Mouse (Mus musculus): ENCODE measurements around the gene Trim30a.
"Not testable (repeated sequence)": the region's sequence is repeated elsewhere in the genome, so short reads cannot be mapped to it uniquely, and the experiment has no call there.

Trim30a gene

GRCm38 (mm10) chr7:104465065-104465744, at the start of gene Trim30a:
Trim30a (minus strand) TSS chr7:104465193.
- in situ Hi-C loops (cut with MboI) = no loop called here

- in situ Hi-C loops (cut with MboI) = not testable (repeated sequence)
Measured at GRCm38 (mm10) chr7:104507421-104508065, 42.5 kb upstream of the Trim30a start, which contains the start of gene Trim30d. Trim30d (minus strand) TSS chr7:104507849.

DNA sequence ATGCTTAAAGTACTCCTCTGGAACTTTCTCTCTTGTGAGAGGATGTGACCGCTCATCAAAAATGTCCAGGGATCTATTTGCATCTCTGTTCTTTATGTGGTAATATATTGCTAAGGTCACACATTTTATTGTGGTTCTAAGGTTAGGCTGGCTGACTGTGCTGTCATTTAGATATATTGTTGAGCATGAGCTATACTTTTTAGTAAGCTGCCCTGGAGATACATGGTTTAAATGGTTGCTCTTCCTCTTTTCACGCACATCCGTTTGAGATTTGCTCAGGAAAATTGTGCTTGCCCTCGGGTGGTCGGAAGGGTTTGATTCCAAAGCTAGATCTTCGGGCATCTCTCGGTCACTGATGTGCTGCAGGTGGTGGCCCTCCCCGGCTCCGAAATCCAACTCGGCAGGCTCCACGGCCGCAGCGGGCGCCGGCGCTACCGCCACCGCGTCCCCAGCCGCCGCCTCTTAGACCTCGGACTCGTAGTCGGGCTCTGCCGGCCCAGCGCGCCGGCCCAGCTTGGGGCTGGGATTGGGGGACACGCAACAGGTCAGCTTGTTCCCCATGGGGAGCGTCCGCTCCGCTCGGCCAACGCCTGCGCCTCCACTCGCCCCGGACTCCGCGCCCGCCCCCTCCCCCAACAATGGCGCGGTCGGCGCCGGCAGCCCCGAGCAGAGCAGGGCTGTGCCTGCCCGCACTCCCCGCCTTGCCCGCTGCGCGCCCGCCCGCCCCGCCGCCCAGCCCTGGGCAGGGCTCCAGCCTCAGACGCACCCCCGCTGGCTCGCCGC, 36.8 kb upstream of the Trim30a start:
- in situ Hi-C loops (cut with MboI) = no loop called here

DNA sequence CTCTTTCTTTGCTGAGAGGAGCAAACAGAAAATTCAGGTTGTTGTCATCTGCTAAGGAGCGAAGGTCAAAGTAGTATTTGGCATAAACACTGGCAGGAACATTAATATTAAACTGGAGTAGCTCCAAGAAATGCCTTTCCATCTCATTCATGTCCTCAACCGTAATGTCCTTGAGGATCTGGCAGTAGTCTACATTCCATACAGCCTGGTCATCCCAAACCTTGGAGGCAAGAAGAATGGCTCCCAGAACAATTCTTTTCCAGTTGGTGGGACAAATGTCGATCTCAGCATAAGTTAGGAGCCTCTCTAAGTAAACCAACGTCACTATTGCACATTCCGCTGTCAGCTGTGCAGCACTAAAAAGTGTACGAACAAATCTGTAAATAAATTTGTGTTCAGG, 36.2 kb upstream of the Trim30a start:
- in situ Hi-C loops (cut with MboI) = not testable (repeated sequence)

DNA sequence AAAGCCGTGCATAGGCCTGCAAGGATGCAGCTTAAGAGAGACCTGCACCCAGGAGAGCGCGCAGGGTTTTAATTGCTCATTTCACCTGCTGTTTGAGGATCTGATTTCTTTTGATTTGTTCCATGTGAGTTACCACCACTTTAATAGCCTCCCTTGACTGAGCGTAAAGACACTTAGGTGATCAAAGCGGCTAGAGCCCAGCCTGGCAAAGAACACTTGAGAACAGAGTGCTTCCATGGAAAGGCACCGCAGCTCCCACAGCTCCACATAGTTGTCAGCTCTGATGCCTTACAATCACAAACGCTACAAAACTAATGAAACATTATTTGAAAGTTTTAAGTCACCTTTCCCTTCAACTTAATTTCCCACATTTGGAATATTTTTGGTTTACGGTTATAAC, 34.5 kb upstream of the Trim30a start:
- in situ Hi-C loops (cut with MboI) = not testable (repeated sequence)

DNA sequence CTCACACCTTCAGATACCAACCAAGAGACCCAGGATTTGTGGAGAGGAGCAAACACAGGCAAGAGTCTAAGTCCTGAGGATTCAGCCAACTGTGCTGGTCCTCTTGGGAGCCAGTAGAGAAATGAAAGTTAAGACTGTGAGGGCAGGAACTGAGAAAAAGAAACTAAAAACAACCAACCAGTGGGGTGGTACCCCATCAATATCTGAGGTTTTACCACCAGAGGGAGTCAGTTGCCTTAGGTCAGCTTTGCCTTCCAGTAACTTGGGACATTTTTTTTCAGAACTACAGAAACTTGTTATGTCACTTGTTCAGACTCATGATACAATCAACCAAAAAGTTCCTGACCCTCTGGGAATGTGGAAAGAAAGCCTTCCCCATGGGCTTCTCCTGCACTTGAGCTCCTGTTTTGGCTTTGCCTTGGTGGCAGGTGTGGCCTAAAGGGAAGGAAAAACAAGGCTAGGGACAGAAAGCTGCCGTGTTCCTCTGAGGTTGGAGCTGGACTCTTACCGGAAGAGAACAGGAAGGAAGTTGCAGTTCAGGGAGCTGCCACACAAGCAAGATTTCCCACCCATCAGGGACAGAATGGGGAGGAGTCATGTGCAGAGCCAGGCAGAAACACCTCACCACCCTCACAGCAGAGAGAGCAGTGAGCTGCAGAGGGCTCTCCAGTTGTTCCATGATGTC, 18.9 kb downstream of the Trim30a start:
- in situ Hi-C loops (cut with MboI) = no loop called here

DNA sequence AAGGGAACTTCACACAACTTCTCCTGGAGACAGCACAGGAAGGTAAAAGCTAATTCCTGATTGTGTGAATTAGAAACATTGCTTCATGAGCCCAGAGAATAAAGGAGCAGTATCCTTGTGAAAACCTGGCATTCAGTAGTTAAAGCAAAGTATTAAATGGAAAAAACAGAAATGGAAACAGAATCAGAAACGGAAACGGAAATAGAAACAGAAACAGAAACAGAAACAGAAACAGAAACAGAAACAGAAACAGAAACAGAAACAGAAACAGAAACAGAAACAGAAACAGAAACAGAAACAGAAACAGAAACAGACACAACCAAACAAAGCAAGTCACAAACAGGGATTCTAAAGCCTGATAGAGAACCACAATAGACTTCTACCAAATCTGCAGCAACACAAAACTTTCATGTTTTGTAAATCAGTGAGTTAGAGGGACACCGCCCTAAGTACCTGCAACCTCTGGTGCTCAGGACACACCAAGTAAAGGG, 60.5 kb downstream of the Trim30a start:
- in situ Hi-C loops (cut with MboI) = no loop called here

- in situ Hi-C loops (cut with MboI) = no loop called here
Measured at GRCm38 (mm10) chr7:104401140-104401539, 63.9 kb downstream of the Trim30a start.

- in situ Hi-C loops (cut with MboI) = no loop called here
Measured at GRCm38 (mm10) chr7:104400698-104401097, 64.3 kb downstream of the Trim30a start, which contains the start of gene Trim30c. Trim30c (minus strand) TSS chr7:104400837.

GRCm38 (mm10) chr7:104398492-104398891, 66.5 kb downstream of the Trim30a start:
- in situ Hi-C loops (cut with MboI) = no loop called here

- in situ Hi-C loops (cut with MboI) = no loop called here
Measured at GRCm38 (mm10) chr7:104369736-104370414, 95.1 kb downstream of the Trim30a start, which contains the start of gene Trim30b. Trim30b (minus strand) TSS chr7:104369884.

DNA sequence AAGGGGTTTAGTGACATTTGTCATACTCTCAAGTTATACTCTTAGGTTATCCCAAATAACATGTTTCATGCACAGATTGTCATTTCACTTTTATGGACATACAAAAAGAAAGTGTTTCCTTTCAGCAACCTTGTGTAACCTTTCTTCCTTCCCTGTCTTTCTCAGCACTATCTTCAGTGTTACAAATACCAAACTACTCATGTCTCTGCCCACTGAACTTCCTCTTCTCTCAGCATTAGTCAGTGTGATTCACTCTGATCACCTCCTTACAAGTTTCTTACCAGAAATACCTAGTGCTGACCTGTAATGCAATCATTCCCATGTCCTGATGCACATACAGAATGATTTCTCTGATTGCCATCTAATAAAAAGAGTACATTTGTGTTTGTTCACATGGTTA, 98.7 kb downstream of the Trim30a start:
- in situ Hi-C loops (cut with MboI) = no loop called here

Measured in mature B cell (primary cell).